Mouse (Mus musculus): Measurements from ENCODE around the gene Bmp6. TPM values are rescaled to one million over a fixed set of nuclear protein-coding genes. Genes with fewer than 3 reads are reported as not detected.

The Bmp6 gene
- polyA plus RNA-seq, 3 experiments from 2014 or later: not detected

- ATAC-seq: no peak
These were observed 9.4 kb downstream of the Bmp6 start for GRCm38 (mm10) chr13:38354284-38354683.

DNA sequence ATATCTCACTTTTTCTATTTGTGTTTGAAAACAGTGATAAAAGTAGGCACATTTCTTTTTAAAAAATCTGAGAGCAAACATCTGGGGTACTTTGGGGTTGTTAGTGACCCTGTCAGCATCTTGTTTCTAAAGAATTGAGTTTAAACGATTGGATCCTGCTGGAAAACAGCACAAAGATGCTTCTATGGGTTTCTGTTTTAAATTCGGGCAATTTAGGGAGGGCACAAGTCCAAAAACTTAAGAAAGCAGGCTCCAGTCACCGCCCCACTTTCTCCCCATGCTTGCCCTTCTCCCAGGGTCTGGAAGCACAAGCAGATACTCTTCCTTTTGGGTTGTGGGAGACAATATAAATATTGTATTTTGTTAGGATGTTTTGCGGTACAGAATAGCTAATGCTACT lies 14.1 kb downstream of the Bmp6 start:
- ATAC-seq: no peak

DNA sequence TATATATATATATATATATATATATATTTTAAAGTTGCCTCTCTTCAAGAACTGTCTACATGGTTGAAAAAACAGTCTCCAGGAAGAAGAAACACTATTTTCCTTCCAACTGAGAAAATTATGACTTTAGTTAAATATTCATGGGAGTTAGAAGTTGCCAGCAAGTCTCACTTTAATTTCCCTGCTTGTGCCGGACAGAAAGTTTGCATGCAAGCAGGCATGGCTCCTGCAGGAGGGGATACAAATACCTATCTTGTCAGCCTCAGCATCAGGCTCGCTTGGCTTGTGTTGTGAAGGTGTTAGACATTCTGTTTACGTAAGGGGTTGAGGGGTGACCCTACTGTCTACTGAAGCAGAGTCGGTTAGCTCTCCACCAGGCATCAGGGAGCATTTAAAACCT lies 17.8 kb downstream of the Bmp6 start:
- no peak for ATAC-seq

GRCm38 (mm10) chr13:38363869-38364268 lies 19.0 kb downstream of the Bmp6 start:
- no peak for ATAC-seq

- no peak for ATAC-seq
These were observed 24.7 kb downstream of the Bmp6 start for GRCm38 (mm10) chr13:38369624-38370023.

- ATAC-seq: no peak
These were observed 31.2 kb downstream of the Bmp6 start for GRCm38 (mm10) chr13:38376071-38376470.

GRCm38 (mm10) chr13:38377355-38377754 lies 32.4 kb downstream of the Bmp6 start:
- no peak for ATAC-seq

- no peak for ATAC-seq
These were observed 34.9 kb downstream of the Bmp6 start for GRCm38 (mm10) chr13:38379806-38380205.

DNA sequence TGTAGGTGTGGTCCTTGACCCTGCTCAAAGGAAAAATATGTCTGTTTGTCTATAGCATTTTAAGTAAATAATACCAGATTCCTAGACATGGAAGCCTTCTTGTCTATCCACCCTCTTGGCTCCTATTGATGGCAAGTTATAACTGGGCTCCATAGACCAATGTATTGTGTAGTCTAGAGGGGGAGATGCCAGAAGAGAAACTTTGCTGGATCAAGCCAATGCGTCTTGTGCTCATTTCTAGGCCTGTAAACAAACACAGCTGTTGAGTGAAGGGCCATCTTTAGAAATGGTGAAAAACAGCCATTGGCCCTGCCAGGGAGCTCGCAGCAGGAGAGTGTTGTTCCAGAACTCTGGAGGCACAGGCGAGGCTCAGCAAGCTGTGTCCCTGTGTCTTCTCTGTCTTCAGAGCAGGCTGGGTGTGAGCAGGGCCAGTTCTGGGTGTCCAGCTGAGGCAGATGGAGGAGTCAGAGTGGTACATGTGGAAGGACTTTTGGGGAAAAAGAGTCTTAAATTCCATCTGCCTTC lies 41.2 kb downstream of the Bmp6 start:
- no peak for ATAC-seq

- no peak for ATAC-seq
These were observed 42.6 kb downstream of the Bmp6 start for GRCm38 (mm10) chr13:38387453-38388040.

- no peak for ATAC-seq
These were observed 48.5 kb downstream of the Bmp6 start for GRCm38 (mm10) chr13:38393444-38393843.

DNA sequence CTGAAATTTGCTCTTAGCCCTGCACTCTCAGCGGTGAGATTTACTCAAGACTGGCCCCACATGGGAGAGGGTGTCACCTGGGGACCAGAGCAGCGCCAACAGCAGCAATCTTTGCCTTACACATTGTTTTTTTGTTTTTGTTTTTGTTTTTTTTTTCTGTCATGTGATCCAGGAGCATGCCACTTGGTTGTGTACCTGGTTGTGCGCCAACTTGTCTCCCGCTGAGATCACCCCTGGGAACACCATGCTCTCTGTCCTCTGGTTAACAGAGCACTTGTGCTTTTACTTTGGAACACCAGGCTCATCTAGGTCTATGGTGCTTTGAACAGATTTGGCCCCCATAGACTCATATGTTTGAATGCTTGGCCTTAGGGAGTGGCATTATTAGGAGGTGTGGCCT lies 50.1 kb downstream of the Bmp6 start:
- no peak for ATAC-seq

DNA sequence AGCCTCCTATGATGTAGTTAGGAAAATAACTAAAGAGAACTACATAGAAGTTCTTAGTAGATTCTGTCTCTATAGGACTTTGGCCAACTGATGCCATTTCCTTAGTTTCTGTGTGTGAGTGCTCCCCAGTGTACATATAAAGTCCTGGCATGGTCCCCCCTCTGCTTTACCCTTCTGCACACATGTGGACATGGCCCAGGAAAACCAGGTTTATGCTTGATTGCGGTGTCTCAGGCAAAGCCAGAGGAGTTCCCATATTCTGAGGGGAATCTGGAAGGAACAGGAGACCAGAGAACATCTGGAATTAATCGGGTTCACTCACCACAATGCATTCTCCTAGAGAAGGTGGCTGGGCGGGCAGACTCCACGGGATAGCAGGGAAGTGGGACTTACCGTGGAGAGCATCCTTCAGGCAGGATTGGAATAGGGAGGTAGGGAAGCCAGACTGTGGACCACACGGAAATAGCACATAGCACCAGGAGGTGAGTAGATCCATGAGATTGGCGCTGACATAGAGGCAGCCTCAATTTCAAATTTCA lies 52.2 kb downstream of the Bmp6 start:
- no peak for ATAC-seq

DNA sequence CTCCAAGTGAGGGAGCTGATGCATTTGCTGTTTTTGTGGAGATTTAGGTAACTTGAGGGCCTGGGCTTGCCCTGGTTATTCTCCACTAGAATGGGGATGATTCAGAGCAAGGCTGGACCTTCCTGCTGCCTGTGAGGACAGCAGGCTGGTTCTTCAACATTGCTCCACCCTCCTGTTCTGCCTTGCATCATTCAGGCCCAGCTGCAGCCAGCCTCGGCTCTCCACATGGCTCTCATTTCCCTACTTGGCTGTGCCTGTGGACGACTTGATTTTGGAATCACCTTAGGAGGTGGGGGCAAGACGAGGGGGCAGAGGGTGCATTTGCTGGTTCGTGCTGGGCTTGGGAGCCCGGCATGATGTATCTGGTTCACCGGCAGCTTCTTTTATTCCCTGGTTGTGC lies 53.8 kb downstream of the Bmp6 start:
- no peak for ATAC-seq

GRCm38 (mm10) chr13:38400662-38401061 lies 55.8 kb downstream of the Bmp6 start:
- ATAC-seq: no peak

DNA sequence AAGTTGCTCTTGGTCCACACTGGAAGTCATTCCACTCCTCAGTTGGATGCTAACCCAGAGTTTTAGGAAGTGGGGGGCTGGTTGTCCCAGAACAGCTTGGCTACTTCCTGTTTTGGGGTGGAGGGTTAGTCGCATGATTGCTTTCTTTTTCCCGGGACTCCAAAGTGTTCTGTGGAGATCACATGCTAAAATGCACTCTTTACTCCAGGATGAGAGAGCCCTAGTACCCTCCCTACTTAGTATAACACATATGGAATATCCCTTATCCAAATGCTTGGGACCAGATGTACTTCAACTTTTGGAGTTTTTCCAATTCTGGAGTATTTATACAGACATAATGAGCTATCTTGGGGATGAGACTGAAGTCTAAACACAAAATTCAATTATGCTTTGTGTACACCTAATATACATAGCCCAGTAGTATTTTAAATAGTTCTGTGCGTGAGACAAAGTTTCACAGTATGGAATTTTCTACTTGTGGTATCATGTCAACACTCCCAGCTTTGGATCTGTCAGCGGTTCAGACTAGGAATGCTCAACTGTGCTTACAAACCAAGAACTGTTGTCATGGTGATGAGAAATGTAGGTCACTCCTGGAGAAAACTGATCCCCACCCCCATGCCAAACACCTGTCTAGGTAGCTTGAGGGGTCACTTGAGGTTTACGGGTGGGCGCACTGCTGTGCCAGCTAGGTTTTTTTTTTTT lies 62.9 kb downstream of the Bmp6 start:
- no peak for ATAC-seq

GRCm38 (mm10) chr13:38408636-38409035 lies 63.7 kb downstream of the Bmp6 start:
- ATAC-seq: no peak

DNA sequence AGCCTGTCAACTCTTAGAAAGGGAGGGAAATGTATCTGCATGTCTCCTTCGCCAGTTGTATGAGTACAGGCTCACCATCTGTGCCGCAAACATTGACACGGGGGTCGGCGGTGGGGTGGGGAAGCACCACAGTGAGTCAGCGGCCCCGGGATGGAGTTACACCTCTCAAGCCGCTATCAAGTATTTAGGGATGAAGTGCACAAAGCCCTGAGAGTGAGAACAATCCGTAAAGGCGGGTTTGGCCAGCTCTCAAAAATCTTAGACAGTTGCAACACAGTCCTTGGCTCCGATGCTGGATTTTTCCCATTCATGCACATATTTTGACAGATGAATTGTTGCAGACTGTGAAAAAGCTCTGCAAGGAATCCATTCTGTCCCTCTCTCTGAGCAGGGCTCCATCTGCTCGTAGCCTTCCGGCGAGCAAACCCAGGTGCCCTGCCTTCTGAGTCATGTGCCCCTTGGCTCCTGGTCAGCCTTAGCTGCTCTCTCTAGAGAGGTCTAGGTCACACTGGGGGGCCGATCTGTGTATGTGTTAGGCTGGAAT lies 65.5 kb downstream of the Bmp6 start:
- no peak for ATAC-seq

GRCm38 (mm10) chr13:38419781-38420180 lies 74.9 kb downstream of the Bmp6 start:
- no peak for ATAC-seq

DNA sequence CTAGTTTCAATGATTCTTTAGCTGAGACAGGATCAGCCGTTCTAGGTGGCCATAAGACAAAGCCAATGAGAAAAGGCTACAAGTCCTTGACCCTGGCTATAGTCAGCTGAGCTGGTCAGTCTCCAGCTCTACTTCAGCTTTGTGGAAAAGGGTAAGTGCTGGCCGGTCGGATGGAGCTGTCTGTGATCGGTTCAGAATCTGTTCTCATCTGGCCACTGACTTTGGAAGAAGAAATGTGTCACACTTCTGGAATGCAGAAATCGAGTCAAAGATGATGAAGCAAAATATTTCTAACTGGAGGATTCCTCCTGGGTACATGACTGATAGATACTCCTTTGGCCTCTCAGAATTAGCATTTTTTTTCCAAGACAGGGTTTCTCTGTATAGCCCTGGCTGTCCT lies 77.6 kb downstream of the Bmp6 start:
- ATAC-seq: no peak

DNA sequence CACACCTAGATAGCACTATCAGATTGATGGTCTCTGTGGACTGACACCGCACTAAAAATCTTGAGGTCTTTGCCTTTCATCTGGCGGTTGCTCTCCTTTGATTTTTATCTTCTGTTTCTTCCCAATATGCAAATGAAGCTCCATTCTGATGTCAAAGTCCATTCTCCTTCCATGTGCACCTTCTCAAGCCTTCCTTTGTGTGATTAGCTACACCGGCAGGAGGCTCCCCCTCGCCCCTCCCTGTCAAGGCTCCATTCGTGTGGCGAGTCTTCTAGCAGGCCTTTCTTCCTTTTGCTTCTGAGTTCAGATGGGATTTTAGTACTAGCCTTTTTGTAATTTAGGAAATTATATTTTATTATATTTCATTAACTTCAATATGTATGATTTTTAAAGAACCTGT lies 80.4 kb downstream of the Bmp6 start:
- ATAC-seq: no peak

DNA sequence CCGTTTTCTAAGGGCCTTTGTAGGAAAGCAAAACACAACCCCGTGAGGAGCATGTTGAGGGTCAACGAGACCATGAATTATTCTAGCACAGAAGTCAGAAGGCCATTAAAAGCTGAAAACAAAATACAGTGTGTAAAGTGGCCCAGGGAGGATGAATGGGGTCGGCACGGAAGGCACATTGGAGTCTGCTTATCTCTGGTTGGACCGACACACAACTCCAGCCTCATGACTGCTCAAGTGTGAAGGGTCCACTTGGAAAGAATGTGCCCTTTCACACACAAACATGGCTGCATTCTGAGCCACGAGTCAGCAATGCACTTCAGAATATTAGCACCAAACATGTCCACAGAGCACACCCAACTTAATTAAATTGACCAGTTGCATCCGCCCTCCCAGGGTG lies 84.8 kb downstream of the Bmp6 start:
- no peak for ATAC-seq

GRCm38 (mm10) chr13:38430075-38430474 lies 85.2 kb downstream of the Bmp6 start:
- ATAC-seq: no peak

GRCm38 (mm10) chr13:38434831-38435230 lies 89.9 kb downstream of the Bmp6 start:
- no peak for ATAC-seq
